Mouse (Mus musculus): ENCODE measurements around the gene Rcvrn. TPM values are rescaled to one million over a fixed set of nuclear protein-coding genes. Genes with fewer than 3 reads are reported as not detected.

Gene Rcvrn
- total RNA-seq, 2 experiments from 2014 or later = 0.91 to 3.2 TPM

- Histone ChIP-seq H3K27ac (peak overlapping the region; percentile 83), H3K4me3 (no peak overlapping the region)
- intact Hi-C loops (cut with DNase I) = no loop called here
- no peak for TF ChIP-seq CTCF (IDR thresholded peaks at IDR 0.05)
- DNase-seq (ENCODE audit: extremely low spot score in 1 of 2, low spot score in 2 of 2) = peak in 1 of 2 experiments; percentile 55
These were observed 23.0 kb upstream of the Rcvrn start for GRCm38 (mm10) chr11:67672140-67672539.

GRCm38 (mm10) chr11:67675562-67676540 lies 19.3 kb upstream of the Rcvrn start:
- Histone ChIP-seq H3K27ac (peak overlapping the region; percentile 41; the same call in 1 of the 2 replicates), H3K4me3 (no peak overlapping the region)
- peak; percentile 77 for TF ChIP-seq CTCF (IDR thresholded peaks at IDR 0.05)
- peak in 1 of 2 experiments; percentile 62 for DNase-seq (ENCODE audit: extremely low spot score in 1 of 2, low spot score in 2 of 2)
- intact Hi-C loops (cut with DNase I) = loop anchor here (2.0 to 5.0 kb wide), 3 partner anchors 19 to 564 kb away; no protein-coding TSS in a partner anchor

- no peak overlapping the region for H3K4me3 ChIP-seq
- peak overlapping the region; percentile 45; the same call in 1 of the 2 replicates for H3K27ac ChIP-seq
- intact Hi-C loops (cut with DNase I) = loop anchor here (5.0 kb wide), 2 partner anchors 307 to 567 kb away; no protein-coding TSS in a partner anchor
- no peak for TF ChIP-seq CTCF (IDR thresholded peaks at IDR 0.05)
- DNase-seq (ENCODE audit: extremely low spot score in 1 of 2, low spot score in 2 of 2) = no peak
These were observed 15.8 kb upstream of the Rcvrn start for GRCm38 (mm10) chr11:67679300-67679699.

GRCm38 (mm10) chr11:67679930-67680329 lies 15.2 kb upstream of the Rcvrn start:
- intact Hi-C loops (cut with DNase I) = loop anchor here (5.0 kb wide), 2 partner anchors 308 to 568 kb away; no protein-coding TSS in a partner anchor
- H3K27ac ChIP-seq = peak overlapping the region; percentile 45; the same call in 1 of the 2 replicates
- no peak for DNase-seq (ENCODE audit: extremely low spot score in 1 of 2, low spot score in 2 of 2)

GRCm38 (mm10) chr11:67681871-67682270 lies 13.3 kb upstream of the Rcvrn start:
- intact Hi-C loops (cut with DNase I) = no loop called here
- no peak overlapping the region for H3K4me3 ChIP-seq
- H3K27ac ChIP-seq = peak overlapping the region; percentile 33
- no peak for TF ChIP-seq CTCF (IDR thresholded peaks at IDR 0.05)
- DNase-seq (ENCODE audit: extremely low spot score in 1 of 2, low spot score in 2 of 2) = no peak

More at GRCm38 (mm10) chr11:67679930-67680329, 15.2 kb upstream of the Rcvrn start:
- no peak overlapping the region for H3K4me3 ChIP-seq
- no peak for TF ChIP-seq CTCF (IDR thresholded peaks at IDR 0.05)

GRCm38 (mm10) chr11:67686109-67686508 lies 9.0 kb upstream of the Rcvrn start:
- no peak for DNase-seq (ENCODE audit: extremely low spot score in 1 of 2, low spot score in 2 of 2)
- no peak for TF ChIP-seq CTCF (IDR thresholded peaks at IDR 0.05)
- Histone ChIP-seq H3K27ac (peak overlapping the region; percentile 15; the same call in 1 of the 2 replicates), H3K4me3 (no peak overlapping the region)
- intact Hi-C loops (cut with DNase I) = loop anchor here (5.0 kb wide), 1 partner anchor 121 kb away; no protein-coding TSS in a partner anchor

GRCm38 (mm10) chr11:67712976-67713375 lies 17.9 kb downstream of the Rcvrn start:
- H3K4me3 ChIP-seq = no peak overlapping the region
- DNase-seq (ENCODE audit: extremely low spot score in 1 of 2, low spot score in 2 of 2) = no peak
- intact Hi-C loops (cut with DNase I) = no loop called here
- no peak overlapping the region for H3K27ac ChIP-seq
- TF ChIP-seq CTCF (IDR thresholded peaks at IDR 0.05) = no peak

- no peak for TF ChIP-seq CTCF (IDR thresholded peaks at IDR 0.05)
- intact Hi-C loops (cut with DNase I) = no loop called here
- DNase-seq (ENCODE audit: extremely low spot score in 1 of 2, low spot score in 2 of 2) = no peak
- no peak overlapping the region for H3K4me3 ChIP-seq
- H3K27ac ChIP-seq = no peak overlapping the region
These were observed 20.3 kb downstream of the Rcvrn start for GRCm38 (mm10) chr11:67715382-67715781.

GRCm38 (mm10) chr11:67721485-67721884 lies 26.4 kb downstream of the Rcvrn start:
- H3K27ac ChIP-seq = no peak overlapping the region
- no peak for DNase-seq (ENCODE audit: extremely low spot score in 1 of 2, low spot score in 2 of 2)
- no peak for TF ChIP-seq CTCF (IDR thresholded peaks at IDR 0.05)
- H3K4me3 ChIP-seq = no peak overlapping the region
- intact Hi-C loops (cut with DNase I) = no loop called here

- intact Hi-C loops (cut with DNase I) = no loop called here
- DNase-seq (ENCODE audit: extremely low spot score in 1 of 2, low spot score in 2 of 2) = no peak
- Histone ChIP-seq H3K4me3 (no peak overlapping the region), H3K27ac (peak overlapping the region; percentile 57; the same call in 1 of the 2 replicates)
- TF ChIP-seq CTCF (IDR thresholded peaks at IDR 0.05) = no peak
These were observed 27.5 kb downstream of the Rcvrn start for GRCm38 (mm10) chr11:67722399-67723156.

GRCm38 (mm10) chr11:67723231-67724013 lies 28.3 kb downstream of the Rcvrn start:
- intact Hi-C loops (cut with DNase I) = no loop called here
- TF ChIP-seq CTCF (IDR thresholded peaks at IDR 0.05) = no peak
- no peak overlapping the region for H3K4me3 ChIP-seq
- peak overlapping the region; percentile 57 for H3K27ac ChIP-seq
- peak; percentile 30 to 51 for DNase-seq (ENCODE audit: extremely low spot score in 1 of 2, low spot score in 2 of 2)
